Mouse (Mus musculus) embryonic facial prominence, embryonic 11.5 days (tissue): ENCODE results near the gene Car15. TPM values are rescaled to one million over a fixed set of nuclear protein-coding genes. Genes with fewer than 3 reads are reported as not detected.

ENCODE experiments used
- ATAC-seq: fragments of 200-750 bp; cut with Nextera tagmentation; replicated peaks from 2 replicates; pipeline ENCODE4 v1.8.0; 2017; ENCODE audit warnings: low read depth; ENCODE audit not compliant: insufficient number of reproducible peaks, low FRiP score, low TSS enrichment
- DNase-seq: peaks from one replicate; pipeline ENCODE4 v3.0.0-alpha.2; 2015; ENCODE audit warnings: low spot score
- H3K27ac ChIP-seq: fragments of 300-500 bp; sonication (generic); replicated peaks from 2 replicates; pipeline ENCODE4 v1.5.1; 2014; ENCODE audit warnings: mild to moderate bottlenecking, low read depth, low read length, control low read depth
- H3K27me3 ChIP-seq: fragments of 300-500 bp; sonication (generic); 2 replicates; pipeline ENCODE4 v1.6.1; 2014; ENCODE audit warnings: mild to moderate bottlenecking, low read length, moderate library complexity, mixed read lengths; ENCODE audit not compliant: control insufficient read depth, insufficient read depth
- H3K36me3 ChIP-seq: fragments of 300-500 bp; sonication (generic); replicated peaks from 2 replicates; pipeline ENCODE4 v1.6.1; 2014; ENCODE audit warnings: low read depth, mild to moderate bottlenecking, low read length, moderate library complexity, mixed read lengths; ENCODE audit not compliant: control insufficient read depth, insufficient read depth
- H3K4me1 ChIP-seq: fragments of 300-500 bp; sonication (generic); 2 replicates; pipeline ENCODE4 v1.6.1; 2014; ENCODE audit warnings: low read length, mixed read lengths; ENCODE audit not compliant: control insufficient read depth, insufficient read depth
- H3K4me2 ChIP-seq: fragments of 300-500 bp; sonication (generic); 2 replicates; pipeline ENCODE4 v1.6.1; 2014; ENCODE audit warnings: low read depth, mild to moderate bottlenecking, control low read depth, low read length, moderate library complexity
- H3K4me3 ChIP-seq: fragments of 300-500 bp; sonication (generic); 2 replicates; pipeline ENCODE4 v1.5.1; 2014; ENCODE audit warnings: low read depth, low read length, control low read depth
- H3K9ac ChIP-seq: fragments of 300-500 bp; sonication (generic); replicated peaks from 2 replicates; pipeline ENCODE4 v1.6.1; 2014; ENCODE audit warnings: mild to moderate bottlenecking, control low read depth, low read length
- H3K9me3 ChIP-seq: fragments of 300-500 bp; sonication (generic); replicated peaks from 2 replicates; pipeline ENCODE4 v1.6.1; 2016; ENCODE audit warnings: mild to moderate bottlenecking, low read length, inconsistent platforms, mixed read lengths; ENCODE audit not compliant: control insufficient read depth
- WGBS: fragments of 180-500 bp; shearing (Covaris S2); extraction: QIAGEN DNeasy Blood & Tissue Kit; methylation state at CpG from one replicate; pipeline ENCODE4 v1.1.7; 2014; 5-methylcytosine and 5-hydroxymethylcytosine counted together
- polyA plus RNA-seq: library from polyadenylated mRNA; unstranded; fragments of >200 nt; fragmentation: Nextera tagmentation; extraction: Ambion mirVana; gene quantifications from 2 replicates; pipeline ENCODE4 v1.2.1, GENCODE M21; 2014

Gene Car15
- polyA plus RNA-seq, 1 experiment from 2014 or later, result 2.0 TPM

DNA sequence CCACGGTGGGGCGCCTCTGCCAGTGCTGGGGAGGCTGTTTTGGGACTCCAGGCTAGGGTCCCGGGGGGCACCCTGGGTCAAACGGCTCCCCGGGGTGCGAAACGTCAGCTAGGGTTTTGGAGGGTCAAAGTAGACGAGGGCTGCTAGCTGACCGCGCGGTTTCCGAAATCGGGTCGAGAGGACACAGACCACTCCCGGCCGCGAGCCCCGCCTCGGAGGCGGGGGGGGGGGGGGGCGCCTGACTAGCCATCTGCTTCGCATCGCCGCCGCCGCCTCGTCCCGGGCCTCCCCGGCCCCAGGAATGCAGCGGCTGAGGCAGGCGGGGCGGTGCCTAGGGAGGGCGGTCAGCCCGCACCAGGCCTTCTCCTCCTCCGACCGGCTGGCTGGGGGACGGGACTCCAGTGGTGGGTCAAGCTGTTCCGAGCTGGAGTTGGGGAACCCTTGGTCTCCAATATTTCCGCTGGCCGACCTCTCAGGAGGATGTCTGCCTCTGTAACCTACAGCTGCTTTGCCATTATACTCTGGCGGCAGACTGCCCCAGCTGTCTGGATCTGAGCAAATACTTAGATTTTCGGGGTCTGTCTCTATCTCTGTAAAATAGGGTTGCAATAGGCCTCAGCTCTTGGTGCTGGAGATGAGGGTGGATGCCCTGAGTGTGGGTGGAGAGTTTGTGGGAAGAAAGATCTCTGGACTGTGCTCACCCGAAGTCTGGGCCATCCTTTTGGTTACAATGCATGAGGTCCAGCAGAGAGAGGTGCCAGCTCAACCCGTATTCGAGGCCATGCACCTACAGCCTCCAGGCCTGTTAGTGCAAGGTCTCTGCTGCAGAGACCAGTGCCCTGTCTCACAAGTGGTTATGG lies 39.6 kb downstream of the Car15 start:
- no peaks in the 10 kb centered on the region; the same call in none of the 2 replicates for H3K36me3 ChIP-seq
- H3K9ac ChIP-seq, result peak overlapping the region; percentile 94
- H3K4me1 ChIP-seq, result peaks cover 19% of the 10 kb centered on the region
- H3K9me3 ChIP-seq, result no peaks in the 10 kb centered on the region
- peak overlapping the region; percentile 94 for H3K27ac ChIP-seq
- peaks cover 36% of the 10 kb centered on the region for H3K27me3 ChIP-seq
- H3K4me3 ChIP-seq, result peak overlapping the region; percentile 79
- WGBS, result under 1% methylated on average over 39 of the region's 45 CpGs
- DNase-seq (peak; percentile 72), ATAC-seq (peak; percentile 45)
- peak overlapping the region; percentile 87 for H3K4me2 ChIP-seq

- Histone ChIP-seq H3K36me3 (no peaks in the 10 kb centered on the region; the same call in 1 of the 2 replicates), H3K4me3 (peak overlapping the region; percentile 79), H3K4me1 (peaks cover 12% of the 10 kb centered on the region), H3K27me3 (peaks cover 30% of the 10 kb centered on the region), H3K4me2 (peak overlapping the region; percentile 87), H3K9ac (peak overlapping the region; percentile 94), H3K9me3 (no peaks in the 10 kb centered on the region), H3K27ac (peak overlapping the region; percentile 94)
- 2% methylated on average over 29 of the region's 29 CpGs for WGBS
- peak; percentile 51 for DNase-seq
- 0 out of 2 replicates have a peak, but pooled peaks have one; percentile 3 for ATAC-seq
Measured at GRCm38 (mm10) chr16:17797812-17798311, 40.3 kb downstream of the Car15 start.

DNA sequence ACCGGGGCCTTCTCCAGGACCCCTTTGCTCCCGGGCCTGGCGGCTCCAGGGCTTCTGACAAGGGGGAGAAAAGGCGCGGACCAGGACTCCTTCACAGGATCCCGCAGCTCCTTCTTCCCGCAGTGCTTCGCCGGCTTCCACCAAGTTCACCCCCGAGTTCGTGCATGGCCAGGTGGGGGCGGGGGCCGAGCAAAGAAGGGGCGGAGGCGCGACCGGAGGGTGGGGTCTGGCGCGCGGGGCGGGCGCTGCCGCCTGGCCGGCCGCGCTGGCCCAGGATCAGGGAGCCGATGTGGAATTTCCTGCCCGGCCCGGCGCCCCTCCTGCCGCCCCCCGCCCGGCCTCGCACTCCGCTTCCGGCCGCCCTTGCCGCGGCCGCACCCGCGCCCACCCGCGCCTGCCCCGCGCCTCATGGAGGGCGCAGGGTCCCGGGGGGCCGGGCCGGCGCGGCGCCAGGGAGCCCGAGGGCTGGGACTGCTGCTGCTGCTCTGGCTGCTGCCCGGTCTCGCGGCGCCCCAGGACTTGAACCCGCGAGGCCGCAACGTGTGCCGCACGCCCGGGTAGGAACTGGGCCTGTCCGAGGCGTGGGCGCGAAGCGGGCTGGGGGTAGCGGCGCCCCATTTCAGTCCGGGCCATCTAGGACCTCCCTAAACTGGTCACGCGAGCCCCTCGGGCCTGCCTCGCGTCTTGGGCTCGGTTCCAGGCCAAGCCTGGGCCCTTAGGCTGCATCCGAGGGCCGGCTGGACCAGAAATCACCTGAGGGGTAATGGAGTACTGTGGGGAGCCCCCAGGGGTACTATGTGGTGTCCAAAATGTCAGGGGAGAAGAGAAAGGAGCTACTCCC lies 41.0 kb downstream of the Car15 start, which contains the start of gene Scarf2:
Scarf2 (plus strand) TSS at position 312 of the 841 bp plus-strand sequence.
- Histone ChIP-seq H3K4me2 (peak within 1 kb of the TSS; percentile 87), H3K9me3 (no peaks in the 10 kb centered on the region), H3K4me1 (peaks cover 6% of the 10 kb centered on the region), H3K4me3 (peak within 1 kb of the TSS; percentile 79), H3K9ac (peak within 1 kb of the TSS; percentile 94), H3K27ac (peak within 1 kb of the TSS; percentile 94), H3K36me3 (no peaks in the 10 kb centered on the region; the same call in 1 of the 2 replicates), H3K27me3 (peaks cover 24% of the 10 kb centered on the region)
- DNase-seq (peak; percentile 79), ATAC-seq (peak; percentile 37)
- under 1% methylated on average over 56 of the region's 81 CpGs for WGBS

GRCm38 (mm10) chr16:17796519-17796918 lies 41.6 kb downstream of the Car15 start:
- ATAC-seq (no peak), DNase-seq (no peak)
- peak overlapping the region; percentile 79 for H3K4me3 ChIP-seq
- H3K27me3 ChIP-seq, result peaks cover 17% of the 10 kb centered on the region
- no peaks in the 10 kb centered on the region; the same call in 1 of the 2 replicates for H3K4me1 ChIP-seq
- H3K9ac ChIP-seq, result peak overlapping the region; percentile 94
- H3K36me3 ChIP-seq, result no peaks in the 10 kb centered on the region; the same call in 1 of the 2 replicates
- H3K4me2 ChIP-seq, result peak overlapping the region; percentile 87
- H3K27ac ChIP-seq, result peak overlapping the region; percentile 94
- H3K9me3 ChIP-seq, result no peaks in the 10 kb centered on the region

GRCm38 (mm10) chr16:17795643-17796042 lies 42.5 kb downstream of the Car15 start:
- no peak for ATAC-seq
- Histone ChIP-seq H3K27me3 (peaks cover 14% of the 10 kb centered on the region), H3K4me1 (no peaks in the 10 kb centered on the region; the same call in 1 of the 2 replicates), H3K9me3 (no peaks in the 10 kb centered on the region), H3K27ac (no peak overlapping the region), H3K9ac (no peak overlapping the region), H3K4me3 (no peak overlapping the region), H3K4me2 (no peak overlapping the region), H3K36me3 (no peaks in the 10 kb centered on the region; the same call in 1 of the 2 replicates)
- WGBS, result 67% methylated on average over 5 of the region's 5 CpGs
- no peak for DNase-seq

- H3K9me3 ChIP-seq, result no peaks in the 10 kb centered on the region
- peaks cover 7% of the 10 kb centered on the region for H3K27me3 ChIP-seq
Measured at GRCm38 (mm10) chr16:17794047-17794446, 44.1 kb downstream of the Car15 start.

GRCm38 (mm10) chr16:17792728-17793127 lies 45.4 kb downstream of the Car15 start:
- no peak for ATAC-seq
- Histone ChIP-seq H3K4me2 (no peak overlapping the region), H3K4me1 (no peaks in the 10 kb centered on the region; the same call in 1 of the 2 replicates), H3K4me3 (no peak overlapping the region), H3K9me3 (no peaks in the 10 kb centered on the region), H3K36me3 (no peaks in the 10 kb centered on the region; the same call in none of the 2 replicates), H3K9ac (no peak overlapping the region), H3K27ac (no peak overlapping the region), H3K27me3 (peaks cover 4% of the 10 kb centered on the region)
- no peak for DNase-seq
- 79% methylated on average over 3 of the region's 3 CpGs for WGBS

More at GRCm38 (mm10) chr16:17794047-17794446, 44.1 kb downstream of the Car15 start:
- H3K4me1 ChIP-seq, result no peaks in the 10 kb centered on the region; the same call in 1 of the 2 replicates
- H3K9ac ChIP-seq, result no peak overlapping the region
- H3K36me3 ChIP-seq, result no peaks in the 10 kb centered on the region; the same call in none of the 2 replicates
- no peak overlapping the region for H3K4me2 ChIP-seq
- ATAC-seq (no peak), DNase-seq (no peak)
- H3K4me3 ChIP-seq, result no peak overlapping the region
- no peak overlapping the region for H3K27ac ChIP-seq
- WGBS, result 85% methylated on average over 4 of the region's 4 CpGs
